In the genomic region with DNA sequence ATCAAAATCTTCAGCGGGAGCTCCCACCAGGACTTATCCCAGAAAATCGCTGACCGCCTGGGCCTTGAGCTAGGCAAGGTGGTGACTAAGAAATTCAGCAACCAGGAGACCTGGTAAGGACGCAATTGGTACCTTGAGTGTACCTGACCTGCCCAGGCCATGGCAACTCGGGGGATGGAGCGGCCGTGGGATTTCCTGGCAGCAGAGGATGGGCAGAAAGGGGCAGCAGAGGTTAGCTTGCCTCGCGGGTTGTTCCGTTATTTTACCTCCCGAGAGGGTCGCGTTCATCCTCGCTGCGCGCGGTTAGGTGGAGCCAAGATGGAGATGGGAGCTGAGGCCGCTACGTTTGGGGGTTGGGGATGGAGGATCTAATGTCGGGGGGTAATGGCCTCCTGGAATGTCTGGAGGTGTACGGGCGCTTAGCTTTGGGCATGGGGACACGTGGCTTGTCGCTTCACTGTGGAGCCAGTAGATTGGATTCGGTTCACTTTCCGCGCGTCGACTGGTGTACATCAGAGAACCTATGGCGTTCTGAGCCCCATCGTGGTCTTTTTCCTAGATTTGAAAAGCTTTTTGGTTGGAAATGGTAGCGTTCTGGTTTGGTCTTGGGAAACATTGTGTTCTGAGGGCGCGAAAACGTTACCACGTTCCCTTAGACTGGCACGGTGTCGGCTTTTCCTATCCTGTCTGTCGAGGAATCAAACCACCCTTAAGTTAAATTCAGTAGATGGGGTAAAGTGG, we compare ENCODE assay signal across 8 mouse cellular contexts. TPM values are rescaled to one million over a fixed set of nuclear protein-coding genes. Genes with fewer than 3 reads are reported as not detected.
A peak's percentile ranks its signal among the peaks of the same experiment; 100 is the strongest.
DNase-seq lines count a peak whose midpoint lies in the region; ATAC-seq and TF ChIP-seq lines count a peak whose summit lies in the region.

No protein-coding gene starts in this region.

- no peaks in the 10 kb centered on the region for H3K9me3 ChIP-seq in CH12.LX (replicated peaks; ENCODE audit: low read length)
- no peaks in the 10 kb centered on the region for H3K9me3 ChIP-seq in heart, embryonic 15.5 days (replicated peaks)
- no peaks in the 10 kb centered on the region for H3K9me3 ChIP-seq in limb, embryonic 13.5 days

- no peaks in the 10 kb centered on the region for H3K27me3 ChIP-seq in CH12.LX (replicated peaks)
- H3K27me3 ChIP-seq in heart, embryonic 15.5 days, result no peaks in the 10 kb centered on the region
- peaks cover 6% of the 10 kb centered on the region; the same call in 1 of the 2 replicates for H3K27me3 ChIP-seq in limb, embryonic 13.5 days

- dilution Hi-C loops in CH12.LX (cut with MboI; ENCODE audit: extremely low pct_ligation_motif_present, extremely low pct_unique_long_range_greater_than_20kb, low sequenced_read_pairs), result no loop called here

- no peak overlapping the region for H3K27ac ChIP-seq in CH12.LX (ENCODE audit: insufficient read depth, low read depth)
- no peak overlapping the region for H3K27ac ChIP-seq in cortical plate, adult 2 months (ENCODE audit: insufficient read depth, low read length)
- no peak overlapping the region for H3K27ac ChIP-seq in heart, embryonic 15.5 days
- no peak overlapping the region for H3K27ac ChIP-seq in limb, embryonic 13.5 days

- no peaks in the 10 kb centered on the region for H3K36me3 ChIP-seq in CH12.LX (replicated peaks in 1 of 2; ENCODE audit: control insufficient read depth in 1 of 2, insufficient read depth in 1 of 2, low read length in 1 of 2)
- no peaks in the 10 kb centered on the region for H3K36me3 ChIP-seq in heart, embryonic 15.5 days
- H3K36me3 ChIP-seq in limb, embryonic 13.5 days, result no peaks in the 10 kb centered on the region

- H3K4me1 ChIP-seq in CH12.LX (ENCODE audit: control insufficient read depth in 1 of 2, insufficient read depth in 2 of 2), result peaks cover 0 to 12% of the 10 kb centered on the region in 2 experiments; a peak in 3 of 4 replicates
- no peaks in the 10 kb centered on the region for H3K4me1 ChIP-seq in cortical plate, adult 2 months (ENCODE audit: control insufficient read depth, insufficient read depth, low read length)
- no peaks in the 10 kb centered on the region for H3K4me1 ChIP-seq in heart, embryonic 15.5 days (replicated peaks)
- no peaks in the 10 kb centered on the region for H3K4me1 ChIP-seq in limb, embryonic 13.5 days

- intact Hi-C loops in heart, postnatal 36 days (cut with DNase I), result no loop called here
- intact Hi-C loops in gastrocnemius, postnatal 36 days (cut with DNase I), result no loop called here

- 13% methylated on average over 39 of the region's 39 CpGs for WGBS in heart, embryonic 15.5 days
- whole genome bisulfite sequencing in limb, embryonic 13.5 days, result 19% methylated on average over 39 of the region's 39 CpGs

- TF ChIP-seq CTCF in CH12.LX (conservative IDR thresholded peaks at IDR 0.05 in 1 of 2, IDR thresholded peaks at IDR 0.05 in 1 of 2; ENCODE audit: low read depth in 2 of 2, low read length in 2 of 2), result no peak
- no peak for TF ChIP-seq CTCF in cortical plate, adult 2 months (IDR thresholded peaks at IDR 0.05; ENCODE audit: extremely low read depth, insufficient read depth, low read length)

- H3K79me2 ChIP-seq in CH12.LX (replicated peaks; ENCODE audit: control insufficient read depth, extremely low read depth, insufficient read depth, poor library complexity, severe bottlenecking), result peaks cover 36% of the 10 kb centered on the region

- TF ChIP-seq POLR2A in CH12.LX (IDR thresholded peaks at IDR 0.05; ENCODE audit: low read depth, low read length), result no peak
- TF ChIP-seq POLR2A in cortical plate, adult 2 months (IDR thresholded peaks at IDR 0.05; ENCODE audit: extremely low read depth, insufficient read depth, low read length), result no peak

- DNase-seq in heart, adult 8-10 months (ENCODE audit: low spot score), result peak; percentile 3
- DNase-seq in heart, postnatal 36 days, result no peak
- peak; percentile 18 for DNase-seq in CH12.LX (ENCODE audit: extremely low read depth)
- DNase-seq in gastrocnemius, postnatal 36 days, result no peak

- no peak for TF ChIP-seq RAD21 in CH12.LX (IDR thresholded peaks at IDR 0.05; ENCODE audit: low read depth, low read length)

- H3K4me3 ChIP-seq in CH12.LX (replicated peaks in 1 of 3; ENCODE audit: low read depth in 2 of 3, low read length in 2 of 3, poor library complexity in 1 of 3), result peak overlapping the region; percentile 76 to 78 (median 77)
- peak overlapping the region; percentile 86 for H3K4me3 ChIP-seq in cortical plate, adult 2 months (ENCODE audit: insufficient read depth, low read length)
- peak overlapping the region; percentile 66 for H3K4me3 ChIP-seq in heart, embryonic 15.5 days
- peak overlapping the region; percentile 60 for H3K4me3 ChIP-seq in limb, embryonic 13.5 days

- H3K4me2 ChIP-seq in CH12.LX (ENCODE audit: insufficient read depth, low read depth, poor library complexity, severe bottlenecking), result peak overlapping the region; percentile 71; the same call in 1 of the 2 replicates
- peak overlapping the region; percentile 73 for H3K4me2 ChIP-seq in heart, embryonic 15.5 days
- peak overlapping the region; percentile 64 for H3K4me2 ChIP-seq in limb, embryonic 13.5 days (replicated peaks)

- H3K9ac ChIP-seq in CH12.LX (ENCODE audit: insufficient read depth, low read depth), result peak overlapping the region; percentile 57
- H3K9ac ChIP-seq in heart, embryonic 15.5 days, result peak overlapping the region; percentile 52
- H3K9ac ChIP-seq in limb, embryonic 13.5 days, result peak overlapping the region; percentile 66

- no peak for TF ChIP-seq EP300 in CH12.LX (IDR thresholded peaks at IDR 0.05; ENCODE audit: low read length)

- 0 out of 2 replicates have a peak, but pooled peaks have one; percentile 14 for ATAC-seq in heart, embryonic 15.5 days (replicated peaks; ENCODE audit: insufficient number of reproducible peaks, insufficient read depth, low FRiP score, low read depth)
- ATAC-seq in limb, embryonic 13.5 days (ENCODE audit: low FRiP score, low read depth), result peak; percentile 55; the same call in 1 of the 2 replicates
- 0 out of 2 replicates have a peak, but pooled peaks have one; percentile 24 for ATAC-seq in monocyte, adult 5-6 weeks (replicated peaks; ENCODE audit: insufficient number of reproducible peaks, low FRiP score, low TSS enrichment, poor library complexity, severe bottlenecking)

- in situ Hi-C loops in CH12.LX (cut with MboI; ENCODE audit: low pct_ligation_motif_present, low pct_unique_long_range_greater_than_20kb, low sequenced_read_pairs), result no loop called here

TF ChIP-seq in CH12.LX, 34 proteins besides CTCF, POLR2A, EP300 and RAD21:
- TF ChIP-seq KAT2A (IDR thresholded peaks at IDR 0.05; ENCODE audit: insufficient replicate concordance, low read length), result 0 out of 2 replicates have a peak, but pooled peaks have one; percentile 2
- no peak for TF ChIP-seq POLR2AphosphoS2 (IDR thresholded peaks at IDR 0.05; ENCODE audit: low read depth, low read length)
- no peak for TF ChIP-seq GABPA (IDR thresholded peaks at IDR 0.05; ENCODE audit: insufficient replicate concordance, low read depth, low read length)
- TF ChIP-seq TCF12 (IDR thresholded peaks at IDR 0.05; ENCODE audit: low read depth, low read length), result no peak
- TF ChIP-seq CHD2 (IDR thresholded peaks at IDR 0.05; ENCODE audit: low read length), result no peak
- TF ChIP-seq JUN (IDR thresholded peaks at IDR 0.05; ENCODE audit: insufficient read depth, low read depth, low read length), result no peak
- TF ChIP-seq MEF2A (IDR thresholded peaks at IDR 0.05; ENCODE audit: borderline replicate concordance, low read depth, low read length), result no peak
- TF ChIP-seq CHD1 (IDR thresholded peaks at IDR 0.05; ENCODE audit: low read depth, low read length), result no peak
- no peak for TF ChIP-seq USF2 (conservative IDR thresholded peaks at IDR 0.05; ENCODE audit: low read depth, low read length)
- 0 out of 2 replicates have a peak, but pooled peaks have one; percentile 9 for TF ChIP-seq IRF4 (IDR thresholded peaks at IDR 0.05; ENCODE audit: low read depth, low read length)
- no peak for TF ChIP-seq TBP (conservative IDR thresholded peaks at IDR 0.05; ENCODE audit: low read depth, low read length)
- no peak; the same call in 1 of the 2 replicates for TF ChIP-seq MAX (IDR thresholded peaks at IDR 0.05; ENCODE audit: low read length)
- peak; percentile 12; the same call in 1 of the 2 replicates for TF ChIP-seq MYC (IDR thresholded peaks at IDR 0.05; ENCODE audit: low read depth, low read length)
- no peak for TF ChIP-seq ETS1 (conservative IDR thresholded peaks at IDR 0.05; ENCODE audit: low read depth, low read length)
- TF ChIP-seq MAZ (IDR thresholded peaks at IDR 0.05; ENCODE audit: low read depth, low read length), result no peak
- no peak for TF ChIP-seq RCOR1 (conservative IDR thresholded peaks at IDR 0.05; ENCODE audit: low read depth, low read length)
- TF ChIP-seq MXI1 (IDR thresholded peaks at IDR 0.05; ENCODE audit: low read depth, low read length), result peak; percentile 35; the same call in 1 of the 2 replicates
- TF ChIP-seq SIN3A (IDR thresholded peaks at IDR 0.05; ENCODE audit: low read length), result peak; percentile 13
- TF ChIP-seq NRF1 (IDR thresholded peaks at IDR 0.05; ENCODE audit: low read depth, low read length), result no peak
- TF ChIP-seq NELFE (IDR thresholded peaks at IDR 0.05; ENCODE audit: low read depth, low read length), result no peak
- TF ChIP-seq ZMIZ1 (IDR thresholded peaks at IDR 0.05; ENCODE audit: low read depth, low read length), result no peak; the same call in none of the 2 replicates
- no peak for TF ChIP-seq ZNF384 (IDR thresholded peaks at IDR 0.05; ENCODE audit: low read depth, low read length)

RNA-seq across cellular contexts. Expression of a gene that starts 0.5 kb away (rescaled TPM):
- 10 to 100 TPM; 24.4 to 32.6 (median 30.2) TPM for total RNA-seq in heart, adult 8-10 months (2022)
- total RNA-seq in heart, postnatal 36 days (2021), result 10 to 100 TPM; 27.4 to 30.5 TPM
- total RNA-seq in CH12.LX (2012; rRNA removed) (52.9 and 67.6 TPM in 2 replicates), CH12.LX (2014; rRNA removed) (163 and 168 TPM in 2 replicates)
- 127 and 128 TPM in 2 replicates for polyA plus RNA-seq in CH12.LX (2012; ENCODE audit: insufficient read length, low read depth)
- polyA plus RNA-seq in cortical plate, adult 2 months (2012; rRNA removed), result 60.8 and 61.5 TPM in 2 replicates
- polyA plus RNA-seq in heart, embryonic 15.5 days (2015; fragmentation: Nextera tagmentation; extraction: Ambion mirVana), result 44.7 and 49.1 TPM in 2 replicates
- polyA plus RNA-seq in limb, embryonic 13.5 days (2015; fragmentation: Nextera tagmentation; extraction: Ambion mirVana), result 57.1 and 61.6 TPM in 2 replicates
- total RNA-seq in monocyte, adult 5-6 weeks (2017), result 15.8 to 40.5 TPM (median 21.4 TPM) in 3 replicates
- 10 to 100 TPM; 28.9 to 29.8 TPM for total RNA-seq in gastrocnemius, postnatal 36 days (2021)

Comparison
In these comparisons a context has a peak if more than half of its experiments do, and no peak if none do; other contexts are left out.
1. DNase-seq: peak in heart, adult 8-10 months (single experiment) and CH12.LX (single experiment); none in heart, postnatal 36 days (0 of 2) and gastrocnemius, postnatal 36 days (0 of 2).
2. Peak in every context shown above with its lines, with median percentiles within 50 percentile points of each other: H3K4me2 ChIP-seq, H3K4me3 ChIP-seq, H3K9ac ChIP-seq and ATAC-seq.